Mouse (Mus musculus): Measurements from ENCODE around the gene Sestd1. TPM values are rescaled to one million over a fixed set of nuclear protein-coding genes. Genes with fewer than 3 reads are reported as not detected.

The Sestd1 gene
- polyA plus RNA-seq, 1 experiment from 2014 or later = 23.0 TPM

- Histone ChIP-seq H3K4me3 (no peak overlapping the region), H3K9me3 (replicated peaks) (no peaks in the 10 kb centered on the region), H3K27ac (no peak overlapping the region), H3K36me3 (no peaks in the 10 kb centered on the region), H3K27me3 (ENCODE audit: low read depth, poor library complexity, severe bottlenecking) (no peaks in the 10 kb centered on the region), H3K4me1 (no peaks in the 10 kb centered on the region; the same call in 1 of the 2 replicates)
- 80% methylated on average over 9 of the region's 9 CpGs for WGBS
- DNase-seq (ENCODE audit: low spot score) = no peak
Measured at GRCm38 (mm10) chr2:77301687-77302389, 21.4 kb upstream of the Sestd1 start.

DNA sequence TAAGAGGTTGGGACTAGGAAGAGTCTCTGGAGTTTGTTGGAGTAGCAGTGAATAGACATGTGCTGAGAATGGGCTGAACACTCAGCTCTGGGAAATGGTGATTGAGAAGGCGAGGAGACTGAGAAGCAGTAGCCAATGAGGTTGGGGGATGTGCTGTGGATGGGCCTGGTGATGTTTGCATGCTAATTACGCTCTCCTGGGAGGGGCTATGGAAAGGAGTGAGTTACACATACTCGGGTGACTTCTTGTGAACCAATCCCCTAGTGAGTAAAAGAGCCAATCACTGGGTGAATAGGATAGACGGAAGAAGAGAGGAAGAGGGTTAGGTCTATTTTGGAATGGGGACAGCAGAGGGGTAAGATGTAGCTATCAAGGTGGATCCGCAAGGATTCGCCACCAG is 9.3 kb upstream of the Sestd1 start:
- DNase-seq (ENCODE audit: low spot score) = no peak
- no peaks in the 10 kb centered on the region for H3K9me3 ChIP-seq (replicated peaks)
- no peaks in the 10 kb centered on the region for H3K27me3 ChIP-seq (ENCODE audit: low read depth, poor library complexity, severe bottlenecking)
- H3K4me1 ChIP-seq = peaks cover 5% of the 10 kb centered on the region; the same call in 1 of the 2 replicates
- H3K4me3 ChIP-seq = no peak overlapping the region
- 69% methylated on average over 6 of the region's 6 CpGs for WGBS
- H3K36me3 ChIP-seq = no peaks in the 10 kb centered on the region
- H3K27ac ChIP-seq = no peak overlapping the region

- DNase-seq (ENCODE audit: low spot score) = no peak
- Histone ChIP-seq H3K9me3 (replicated peaks) (no peaks in the 10 kb centered on the region), H3K27me3 (ENCODE audit: low read depth, poor library complexity, severe bottlenecking) (no peaks in the 10 kb centered on the region), H3K27ac (no peak overlapping the region), H3K4me3 (no peak overlapping the region), H3K36me3 (no peaks in the 10 kb centered on the region), H3K4me1 (peaks cover 10% of the 10 kb centered on the region)
- 53% methylated on average over 2 of the region's 2 CpGs for WGBS
Measured at GRCm38 (mm10) chr2:77286755-77287154, 6.4 kb upstream of the Sestd1 start.

- 83% methylated on average over 2 of the region's 2 CpGs for WGBS
- no peaks in the 10 kb centered on the region for H3K36me3 ChIP-seq
- no peaks in the 10 kb centered on the region for H3K27me3 ChIP-seq (ENCODE audit: low read depth, poor library complexity, severe bottlenecking)
- no peak for DNase-seq (ENCODE audit: low spot score)
- no peak overlapping the region for H3K27ac ChIP-seq
- no peaks in the 10 kb centered on the region for H3K9me3 ChIP-seq (replicated peaks)
- peaks cover 23% of the 10 kb centered on the region for H3K4me1 ChIP-seq
- H3K4me3 ChIP-seq = no peak overlapping the region
Measured at GRCm38 (mm10) chr2:77284281-77284899, 4.0 kb upstream of the Sestd1 start.

- WGBS = 3% methylated on average over 46 of the region's 57 CpGs
- Histone ChIP-seq H3K36me3 (peaks cover 6% of the 10 kb centered on the region; the same call in 1 of the 2 replicates), H3K27ac (peak overlapping the region; percentile 98), H3K9me3 (replicated peaks) (no peaks in the 10 kb centered on the region), H3K4me3 (peak overlapping the region; percentile 94), H3K27me3 (ENCODE audit: low read depth, poor library complexity, severe bottlenecking) (no peaks in the 10 kb centered on the region), H3K4me1 (peaks cover 20% of the 10 kb centered on the region)
- peak; percentile 72 for DNase-seq (ENCODE audit: low spot score)
Measured at GRCm38 (mm10) chr2:77279861-77280511, 406 bp downstream of the Sestd1 start.

GRCm38 (mm10) chr2:77277272-77277671 is 3.1 kb downstream of the Sestd1 start:
- Histone ChIP-seq H3K4me3 (no peak overlapping the region), H3K27me3 (ENCODE audit: low read depth, poor library complexity, severe bottlenecking) (no peaks in the 10 kb centered on the region), H3K4me1 (peaks cover 14% of the 10 kb centered on the region), H3K36me3 (peaks cover 6% of the 10 kb centered on the region; the same call in 1 of the 2 replicates), H3K27ac (no peak overlapping the region), H3K9me3 (replicated peaks) (no peaks in the 10 kb centered on the region)
- DNase-seq (ENCODE audit: low spot score) = no peak
- WGBS = 89% methylated on average over 4 of the region's 4 CpGs

GRCm38 (mm10) chr2:77275851-77276250 is 4.5 kb downstream of the Sestd1 start:
- no peaks in the 10 kb centered on the region for H3K9me3 ChIP-seq (replicated peaks)
- WGBS = 90% methylated on average over 5 of the region's 5 CpGs

DNA sequence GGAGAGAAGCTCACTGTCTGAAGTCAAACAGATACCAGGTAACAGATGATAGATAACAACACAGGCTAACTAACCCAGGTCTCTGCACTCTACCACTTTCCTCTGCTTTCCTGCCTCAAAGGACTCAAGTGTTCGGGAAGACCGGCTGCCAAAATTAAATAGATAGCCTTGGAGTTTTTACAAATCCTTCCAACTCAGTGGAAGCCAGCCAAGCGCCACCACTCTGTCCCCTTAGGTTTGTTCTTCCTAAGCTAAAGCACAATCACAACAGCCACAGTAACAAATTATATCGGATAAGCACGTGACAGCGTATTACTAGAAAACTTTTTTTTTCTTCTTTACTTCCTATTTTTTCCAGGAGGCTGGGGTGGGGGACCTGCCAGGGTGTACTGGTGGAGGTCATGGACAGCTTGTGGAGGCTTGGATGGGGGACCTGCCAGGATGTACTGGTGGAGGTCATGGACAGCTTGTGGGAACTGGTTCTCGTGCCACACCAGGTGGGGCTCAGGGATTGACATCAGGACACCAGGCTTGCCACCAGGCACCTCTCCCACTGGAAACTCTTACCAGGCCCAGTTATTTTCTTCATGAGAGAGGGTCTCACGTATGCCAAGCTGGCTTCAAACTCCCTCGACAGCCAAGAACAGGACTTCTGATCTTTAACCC is 5.3 kb downstream of the Sestd1 start:
- Histone ChIP-seq H3K27me3 (ENCODE audit: low read depth, poor library complexity, severe bottlenecking) (no peaks in the 10 kb centered on the region), H3K36me3 (peaks cover 6% of the 10 kb centered on the region; the same call in 1 of the 2 replicates), H3K27ac (no peak overlapping the region), H3K4me3 (no peak overlapping the region), H3K9me3 (replicated peaks) (no peaks in the 10 kb centered on the region), H3K4me1 (peaks cover 7% of the 10 kb centered on the region)
- WGBS = 92% methylated on average over 9 of the region's 9 CpGs
- no peak for DNase-seq (ENCODE audit: low spot score)

More at GRCm38 (mm10) chr2:77275851-77276250, 4.5 kb downstream of the Sestd1 start:
- H3K4me1 ChIP-seq = peaks cover 9% of the 10 kb centered on the region
- DNase-seq (ENCODE audit: low spot score) = no peak
- no peak overlapping the region for H3K27ac ChIP-seq
- no peak overlapping the region for H3K4me3 ChIP-seq
- H3K36me3 ChIP-seq = peaks cover 6% of the 10 kb centered on the region; the same call in 1 of the 2 replicates
- no peaks in the 10 kb centered on the region for H3K27me3 ChIP-seq (ENCODE audit: low read depth, poor library complexity, severe bottlenecking)

GRCm38 (mm10) chr2:77272953-77273352 is 7.4 kb downstream of the Sestd1 start:
- 88% methylated on average over 2 of the region's 2 CpGs for WGBS
- no peaks in the 10 kb centered on the region for H3K9me3 ChIP-seq (replicated peaks)
- H3K27me3 ChIP-seq (ENCODE audit: low read depth, poor library complexity, severe bottlenecking) = no peaks in the 10 kb centered on the region
- no peak overlapping the region for H3K4me3 ChIP-seq
- 0 out of 2 replicates have a peak, but pooled peaks cover 2% of the 10 kb centered on the region for H3K36me3 ChIP-seq
- DNase-seq (ENCODE audit: low spot score) = no peak
- H3K4me1 ChIP-seq = no peaks in the 10 kb centered on the region
- no peak overlapping the region for H3K27ac ChIP-seq

GRCm38 (mm10) chr2:77270781-77271180 is 9.6 kb downstream of the Sestd1 start:
- no peaks in the 10 kb centered on the region for H3K27me3 ChIP-seq (ENCODE audit: low read depth, poor library complexity, severe bottlenecking)
- H3K9me3 ChIP-seq (replicated peaks) = no peaks in the 10 kb centered on the region
- DNase-seq (ENCODE audit: low spot score) = no peak
- WGBS = 89% methylated on average over 7 of the region's 7 CpGs
- no peak overlapping the region for H3K27ac ChIP-seq
- H3K4me1 ChIP-seq = peaks cover 8% of the 10 kb centered on the region; the same call in 1 of the 2 replicates
- H3K4me3 ChIP-seq = no peak overlapping the region
- 0 out of 2 replicates have a peak, but pooled peaks cover 2% of the 10 kb centered on the region for H3K36me3 ChIP-seq

GRCm38 (mm10) chr2:77270136-77270535 is 10.3 kb downstream of the Sestd1 start:
- H3K27me3 ChIP-seq (ENCODE audit: low read depth, poor library complexity, severe bottlenecking) = no peaks in the 10 kb centered on the region
- no peak for DNase-seq (ENCODE audit: low spot score)
- H3K9me3 ChIP-seq (replicated peaks) = no peaks in the 10 kb centered on the region
- H3K4me3 ChIP-seq = no peak overlapping the region
- WGBS = 94% methylated on average over 1 of the region's 1 CpGs
- no peak overlapping the region for H3K27ac ChIP-seq
- 0 out of 2 replicates have a peak, but pooled peaks cover 2% of the 10 kb centered on the region for H3K36me3 ChIP-seq
- peaks cover 12% of the 10 kb centered on the region; the same call in 1 of the 2 replicates for H3K4me1 ChIP-seq

- no peak overlapping the region for H3K27ac ChIP-seq
- H3K4me3 ChIP-seq = no peak overlapping the region
- H3K9me3 ChIP-seq (replicated peaks) = no peaks in the 10 kb centered on the region
- peaks cover 22% of the 10 kb centered on the region for H3K4me1 ChIP-seq
- H3K27me3 ChIP-seq (ENCODE audit: low read depth, poor library complexity, severe bottlenecking) = no peaks in the 10 kb centered on the region
- peaks cover 6% of the 10 kb centered on the region for H3K36me3 ChIP-seq
- DNase-seq (ENCODE audit: low spot score) = no peak
- WGBS = 85% methylated on average over 5 of the region's 5 CpGs
Measured at GRCm38 (mm10) chr2:77268612-77269239, 11.7 kb downstream of the Sestd1 start.
